Mouse (Mus musculus): ENCODE measurements around the gene Olfr1104. TPM values are rescaled to one million over a fixed set of nuclear protein-coding genes. Genes with fewer than 3 reads are reported as not detected.

Gene Olfr1104
- polyA plus RNA-seq (2012; rRNA removed; ENCODE audit: low replicate concordance): not detected in 2 replicates

GRCm38 (mm10) chr2:87026980-87027379 is at the start of gene Olfr1104:
Gene Olfr1104 (minus strand): TSS chr2:87027080.

DNA sequence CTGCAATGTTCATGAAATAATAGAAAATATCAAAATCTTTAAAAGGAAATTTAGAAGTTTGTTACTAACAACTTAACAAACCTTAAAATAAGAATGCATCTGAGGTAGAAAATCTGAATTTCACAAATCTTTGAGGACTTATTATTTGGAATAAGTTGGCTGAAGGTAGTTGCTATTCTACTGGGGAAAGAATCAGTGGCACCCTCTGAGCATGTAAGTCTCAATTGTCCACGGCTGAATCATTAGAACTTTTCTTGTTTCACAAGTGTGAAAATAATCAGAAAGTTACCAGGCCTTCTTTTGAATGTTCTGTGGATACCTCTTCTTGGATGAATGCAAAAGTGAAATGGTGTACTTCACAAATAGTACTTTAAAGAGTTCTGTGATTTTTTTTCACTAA is 48.8 kb upstream of the Olfr1104 start, which contains the start of gene Olfr1107:
Gene Olfr1107 (minus strand): TSS at position 101 of the 400 bp plus-strand sequence.

GRCm38 (mm10) chr2:87052173-87052572 is 25.3 kb upstream of the Olfr1104 start, which contains the start of gene Olfr1106:
Gene Olfr1106 (minus strand): TSS chr2:87052273.

DNA sequence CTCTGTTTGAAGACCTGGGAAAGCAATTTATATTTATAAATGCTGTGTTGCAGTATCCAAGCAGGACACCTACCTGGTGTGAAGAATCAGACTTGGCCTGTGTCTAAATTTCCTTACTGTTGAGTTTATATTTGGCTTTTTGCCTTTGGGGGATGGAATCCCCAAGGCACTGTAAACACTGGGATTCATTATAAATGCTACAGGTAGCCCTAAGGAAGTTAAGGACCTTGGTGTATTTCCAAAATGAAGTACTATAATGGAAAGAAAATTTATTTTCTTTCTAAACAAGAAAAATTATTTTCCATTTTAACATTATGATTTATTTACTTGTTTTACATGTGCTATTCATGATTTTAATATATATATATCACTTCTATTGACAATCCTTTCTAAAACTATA is 9.6 kb upstream of the Olfr1104 start, which contains the start of gene Olfr1105:
Gene Olfr1105 (minus strand): TSS at position 101 of the 400 bp plus-strand sequence.

GRCm38 (mm10) chr2:86998098-86998497 is 28.8 kb downstream of the Olfr1104 start, which contains the start of gene Olfr1102:
Gene Olfr1102 (plus strand): TSS chr2:86998398.

GRCm38 (mm10) chr2:86991121-86991520 is 35.8 kb downstream of the Olfr1104 start, which contains the start of gene Olfr1101:
Gene Olfr1101 (minus strand): TSS chr2:86991221.

GRCm38 (mm10) chr2:86979854-86980253 is 47.0 kb downstream of the Olfr1104 start, which contains the start of gene Olfr1100:
Gene Olfr1100 (minus strand): TSS chr2:86979954.

Other genes with a start within 250 kb of the Olfr1104 start
- not detected in 2 replicates for gene Olfr1093, start 244.6 kb downstream of the Olfr1104 start, polyA plus RNA-seq (2012; rRNA removed; ENCODE audit: low replicate concordance)
- not detected in 2 replicates for gene Olfr141, start 217.1 kb downstream of the Olfr1104 start, polyA plus RNA-seq (2012; rRNA removed; ENCODE audit: low replicate concordance)
- gene Olfr1094, start 202.4 kb downstream of the Olfr1104 start, polyA plus RNA-seq (2012; rRNA removed; ENCODE audit: low replicate concordance): not detected in 2 replicates
- not detected in 2 replicates for gene Olfr1095, start 175.4 kb downstream of the Olfr1104 start, polyA plus RNA-seq (2012; rRNA removed; ENCODE audit: low replicate concordance)
- not detected in 2 replicates for gene Gm13723, start 152.3 kb downstream of the Olfr1104 start, polyA plus RNA-seq (2012; rRNA removed; ENCODE audit: low replicate concordance)
- not detected in 2 replicates for gene Olfr1097, start 134.9 kb downstream of the Olfr1104 start, polyA plus RNA-seq (2012; rRNA removed; ENCODE audit: low replicate concordance)
- gene Olfr1098, start 102.5 kb downstream of the Olfr1104 start, polyA plus RNA-seq (2012; rRNA removed; ENCODE audit: low replicate concordance): not detected in 2 replicates
- not detected in 2 replicates for gene Olfr1099, start 66.4 kb downstream of the Olfr1104 start, polyA plus RNA-seq (2012; rRNA removed; ENCODE audit: low replicate concordance)
- gene Olfr1100, start 47.1 kb downstream of the Olfr1104 start, polyA plus RNA-seq (2012; rRNA removed; ENCODE audit: low replicate concordance): not detected in 2 replicates
- gene Olfr1101, start 35.9 kb downstream of the Olfr1104 start, polyA plus RNA-seq (2012; rRNA removed; ENCODE audit: low replicate concordance): not detected in 2 replicates
- gene Olfr1102, start 28.7 kb downstream of the Olfr1104 start, polyA plus RNA-seq (2012; rRNA removed; ENCODE audit: low replicate concordance): not detected in 2 replicates
- gene Olfr1105, start 9.5 kb upstream of the Olfr1104 start, polyA plus RNA-seq (2012; rRNA removed; ENCODE audit: low replicate concordance): not detected in 2 replicates
- gene Olfr1106, start 25.2 kb upstream of the Olfr1104 start, polyA plus RNA-seq (2012; rRNA removed; ENCODE audit: low replicate concordance): not detected in 2 replicates
- not detected in 2 replicates for gene Olfr1107, start 48.7 kb upstream of the Olfr1104 start, polyA plus RNA-seq (2012; rRNA removed; ENCODE audit: low replicate concordance)
- not detected in 2 replicates for gene Olfr1109, start 68.9 kb upstream of the Olfr1104 start, polyA plus RNA-seq (2012; rRNA removed; ENCODE audit: low replicate concordance)
- gene Olfr259, start 87.5 kb upstream of the Olfr1104 start, polyA plus RNA-seq (2012; rRNA removed; ENCODE audit: low replicate concordance): not detected in 2 replicates
- gene Olfr1110, start 113.2 kb upstream of the Olfr1104 start, polyA plus RNA-seq (2012; rRNA removed; ENCODE audit: low replicate concordance): not detected in 2 replicates
- not detected in 2 replicates for gene Olfr1111, start 125.5 kb upstream of the Olfr1104 start, polyA plus RNA-seq (2012; rRNA removed; ENCODE audit: low replicate concordance)
- gene Olfr1112, start 160.7 kb upstream of the Olfr1104 start, polyA plus RNA-seq (2012; rRNA removed; ENCODE audit: low replicate concordance): not detected in 2 replicates
- gene Olfr1113, start 181.9 kb upstream of the Olfr1104 start, polyA plus RNA-seq (2012; rRNA removed; ENCODE audit: low replicate concordance): not detected in 2 replicates
- not detected in 2 replicates for gene Olfr1115, start 220.9 kb upstream of the Olfr1104 start, polyA plus RNA-seq (2012; rRNA removed; ENCODE audit: low replicate concordance)
- not detected in 2 replicates for gene Olfr1116, start 240.5 kb upstream of the Olfr1104 start, polyA plus RNA-seq (2012; rRNA removed; ENCODE audit: low replicate concordance)

Data from subcutaneous adipose tissue, adult 2 months (tissue).